Mouse (Mus musculus): ENCODE data around the gene Vmn2r94.

Vmn2r94 gene

DNA sequence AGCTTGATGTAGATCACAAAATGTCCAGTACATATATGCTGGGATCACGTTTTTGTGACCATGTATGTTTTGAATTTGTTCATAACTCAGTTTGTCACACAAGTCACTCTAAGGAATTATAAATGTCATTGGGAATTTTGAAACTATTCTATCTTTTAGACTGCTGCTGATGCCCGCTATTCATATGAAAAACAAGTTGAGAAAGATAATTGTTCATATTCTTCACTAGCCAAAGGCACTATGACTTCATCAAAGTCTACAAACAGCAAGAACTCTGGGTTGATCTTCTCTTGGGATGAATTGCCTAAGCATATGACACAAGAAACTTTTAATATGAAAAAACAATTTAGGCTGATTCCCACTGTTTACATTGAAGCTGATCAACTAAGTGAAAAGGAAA, at the start of gene Vmn2r94:
Gene Vmn2r94, minus strand, starts transcription at position 101 of the 400 bp plus-strand sequence.
- no peak for DNase-seq (ENCODE audit: low spot score in 2 of 2)

DNA sequence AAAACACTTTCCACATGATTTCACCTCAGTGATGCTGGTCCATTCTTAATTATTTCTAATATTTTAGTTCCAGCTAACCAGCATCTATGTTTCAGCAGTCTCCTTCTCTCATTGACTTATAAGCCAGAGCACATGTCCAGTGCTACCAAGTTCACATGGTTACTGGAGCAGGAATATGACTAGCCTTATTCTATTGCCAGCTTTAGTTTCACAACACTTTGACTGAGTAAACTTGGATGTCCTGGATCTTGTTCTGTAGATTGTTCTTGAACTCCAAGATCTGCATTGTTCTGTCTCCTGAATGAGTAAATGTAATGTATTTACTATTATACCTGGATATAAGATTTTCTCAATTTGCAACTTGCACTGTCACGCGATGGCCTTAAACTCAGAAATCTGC, 45.5 kb upstream of the Vmn2r94 start:
- DNase-seq (ENCODE audit: low spot score in 2 of 2) = no peak

DNA sequence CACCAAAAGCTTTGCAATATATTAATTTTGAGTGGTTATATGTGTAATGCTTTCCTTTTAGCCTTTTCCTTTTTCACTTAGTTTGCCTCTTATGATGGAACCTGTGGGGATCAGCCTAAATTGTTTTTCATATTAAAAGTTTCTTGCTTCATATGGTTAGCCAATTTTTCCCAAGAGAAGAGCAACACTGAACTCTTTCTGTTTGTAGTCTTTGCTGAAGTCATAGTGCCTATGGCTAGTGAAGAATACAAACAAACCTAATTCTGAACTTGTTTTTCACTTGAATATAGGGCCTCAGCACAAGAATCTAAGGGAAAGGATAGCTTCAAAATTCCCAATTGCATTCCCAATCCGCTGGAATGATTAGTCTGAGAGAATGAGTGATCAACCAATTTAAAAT, 20.2 kb upstream of the Vmn2r94 start, which contains the start of gene Vmn2r93:
Gene Vmn2r93, plus strand, starts transcription at position 301 of the 400 bp plus-strand sequence.
- DNase-seq (ENCODE audit: low spot score in 2 of 2) = no peak

DNA sequence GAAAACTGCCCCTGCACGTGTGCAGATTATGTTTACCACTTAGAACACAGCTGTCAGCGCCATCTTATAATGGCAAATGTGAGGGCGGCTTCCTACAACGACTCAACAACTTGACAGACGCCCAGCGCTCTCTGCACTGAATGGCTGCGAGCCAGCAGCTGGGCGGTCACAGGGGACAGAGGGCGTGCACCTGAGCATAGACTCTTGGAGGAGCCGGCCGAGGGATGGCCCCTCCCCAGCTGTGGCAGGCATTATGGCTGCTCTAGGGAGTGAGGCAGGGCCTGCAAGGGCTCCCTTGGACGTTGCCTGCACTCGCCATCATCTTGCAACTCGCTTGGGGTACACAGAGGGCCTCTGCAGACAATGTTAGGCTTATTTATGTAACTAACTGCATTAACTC, 40.6 kb downstream of the Vmn2r94 start:
- no peak for DNase-seq (ENCODE audit: low spot score in 2 of 2)

DNA sequence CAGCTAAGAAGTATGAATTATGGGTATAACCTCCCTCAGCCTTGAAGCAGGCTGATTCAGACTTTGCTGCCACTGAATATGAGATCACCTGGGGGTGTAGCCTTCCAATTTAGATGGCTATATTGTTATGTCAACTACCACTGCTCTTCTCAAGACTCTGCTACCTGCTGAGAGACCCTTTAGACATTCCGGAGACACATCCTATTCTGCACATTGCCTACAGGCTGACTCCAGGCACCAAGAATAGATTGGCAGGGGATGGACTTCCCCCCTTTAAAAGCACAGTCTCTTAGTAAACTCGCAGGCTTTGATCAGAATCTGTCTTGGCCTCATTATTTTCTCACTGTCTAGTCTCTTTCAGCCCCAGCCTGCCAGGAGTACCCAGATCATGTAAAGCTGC, 45.6 kb downstream of the Vmn2r94 start:
- no peak for DNase-seq (ENCODE audit: low spot score in 2 of 2)

DNA sequence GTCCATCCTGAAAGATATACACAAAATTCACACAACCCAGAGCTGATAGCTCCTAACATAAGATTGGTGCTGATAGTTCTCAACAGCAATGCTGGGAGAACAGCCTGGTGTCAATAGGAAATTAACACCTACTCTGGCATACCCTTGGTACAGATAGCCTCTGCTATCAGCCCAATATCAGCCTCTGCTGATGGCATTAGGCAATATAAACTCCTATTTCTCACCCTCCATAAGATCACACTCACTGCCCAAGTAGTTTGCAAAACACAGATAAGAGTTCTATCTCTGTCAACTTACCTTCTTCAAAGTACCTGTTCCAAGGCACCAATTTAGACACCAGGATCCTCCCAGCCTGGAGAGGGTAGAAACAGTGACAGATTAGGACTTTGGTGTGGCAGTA, 56.3 kb downstream of the Vmn2r94 start:
- DNase-seq (ENCODE audit: low spot score in 2 of 2) = no peak
